Mouse (Mus musculus): ENCODE data around the gene Zfp629. TPM values are rescaled to one million over a fixed set of nuclear protein-coding genes. Genes with fewer than 3 reads are reported as not detected.
"Not testable (repeated sequence)": the region's sequence is repeated elsewhere in the genome, so short reads cannot be mapped to it uniquely, and the experiment has no call there.

Gene Zfp629
- polyA plus RNA-seq, 1 experiment, result 44.4 TPM

- TF ChIP-seq CTCF (IDR thresholded peaks at IDR 0.05; ENCODE audit: borderline replicate concordance, extremely low read depth, insufficient read depth, insufficient read length) (no peak), POLR2A (IDR thresholded peaks at IDR 0.05; ENCODE audit: borderline replicate concordance, extremely low read depth, insufficient read depth, insufficient read length, poor library complexity, severe bottlenecking) (no peak)
- no peak for DNase-seq (ENCODE audit: low read depth)
These were observed 30.8 kb upstream of the Zfp629 start for GRCm38 (mm10) chr7:127646363-127646762.

- no peak for DNase-seq (ENCODE audit: low read depth)
- TF ChIP-seq POLR2A (IDR thresholded peaks at IDR 0.05; ENCODE audit: borderline replicate concordance, extremely low read depth, insufficient read depth, insufficient read length, poor library complexity, severe bottlenecking) (no peak), CTCF (IDR thresholded peaks at IDR 0.05; ENCODE audit: borderline replicate concordance, extremely low read depth, insufficient read depth, insufficient read length) (no peak)
These were observed 26.7 kb upstream of the Zfp629 start for GRCm38 (mm10) chr7:127642254-127642653.

- DNase-seq (ENCODE audit: low read depth), result no peak
- TF ChIP-seq POLR2A (IDR thresholded peaks at IDR 0.05; ENCODE audit: borderline replicate concordance, extremely low read depth, insufficient read depth, insufficient read length, poor library complexity, severe bottlenecking) (no peak), CTCF (IDR thresholded peaks at IDR 0.05; ENCODE audit: borderline replicate concordance, extremely low read depth, insufficient read depth, insufficient read length) (no peak)
These were observed 25.7 kb upstream of the Zfp629 start for GRCm38 (mm10) chr7:127641260-127641659.

- TF ChIP-seq CTCF (IDR thresholded peaks at IDR 0.05; ENCODE audit: borderline replicate concordance, extremely low read depth, insufficient read depth, insufficient read length) (no peak), POLR2A (IDR thresholded peaks at IDR 0.05; ENCODE audit: borderline replicate concordance, extremely low read depth, insufficient read depth, insufficient read length, poor library complexity, severe bottlenecking) (peak; percentile 17; the same call in 1 of the 2 replicates)
- DNase-seq (ENCODE audit: low read depth), result peak; percentile 93
These were observed 21.4 kb upstream of the Zfp629 start for GRCm38 (mm10) chr7:127636963-127637362.

DNA sequence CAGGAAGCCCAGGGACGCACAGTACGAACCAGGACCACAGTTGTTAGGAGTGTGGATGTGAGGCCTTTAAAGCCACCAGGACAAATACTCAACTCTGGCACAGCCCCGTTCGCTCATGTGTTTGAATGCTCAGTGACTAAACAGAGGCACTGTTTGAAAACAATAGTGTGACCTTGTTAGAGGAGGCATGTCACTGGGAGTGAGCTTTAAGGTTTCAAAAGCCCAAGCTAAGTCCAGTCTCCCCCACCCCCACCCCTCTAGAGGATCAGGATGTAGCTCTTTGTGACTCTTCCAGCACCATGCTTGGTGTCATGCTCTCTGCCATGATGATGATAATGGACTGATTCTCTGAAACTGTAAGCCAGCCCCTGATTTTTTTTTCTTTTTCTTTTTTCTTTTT is 15.8 kb upstream of the Zfp629 start:
- DNase-seq (ENCODE audit: low read depth), result no peak
- TF ChIP-seq CTCF (IDR thresholded peaks at IDR 0.05; ENCODE audit: borderline replicate concordance, extremely low read depth, insufficient read depth, insufficient read length) (no peak), POLR2A (IDR thresholded peaks at IDR 0.05; ENCODE audit: borderline replicate concordance, extremely low read depth, insufficient read depth, insufficient read length, poor library complexity, severe bottlenecking) (no peak)

- TF ChIP-seq POLR2A (IDR thresholded peaks at IDR 0.05; ENCODE audit: borderline replicate concordance, extremely low read depth, insufficient read depth, insufficient read length, poor library complexity, severe bottlenecking) (no peak), CTCF (IDR thresholded peaks at IDR 0.05; ENCODE audit: borderline replicate concordance, extremely low read depth, insufficient read depth, insufficient read length) (no peak)
- DNase-seq (ENCODE audit: low read depth), result no peak
These were observed 13.0 kb upstream of the Zfp629 start for GRCm38 (mm10) chr7:127628646-127629045.

DNA sequence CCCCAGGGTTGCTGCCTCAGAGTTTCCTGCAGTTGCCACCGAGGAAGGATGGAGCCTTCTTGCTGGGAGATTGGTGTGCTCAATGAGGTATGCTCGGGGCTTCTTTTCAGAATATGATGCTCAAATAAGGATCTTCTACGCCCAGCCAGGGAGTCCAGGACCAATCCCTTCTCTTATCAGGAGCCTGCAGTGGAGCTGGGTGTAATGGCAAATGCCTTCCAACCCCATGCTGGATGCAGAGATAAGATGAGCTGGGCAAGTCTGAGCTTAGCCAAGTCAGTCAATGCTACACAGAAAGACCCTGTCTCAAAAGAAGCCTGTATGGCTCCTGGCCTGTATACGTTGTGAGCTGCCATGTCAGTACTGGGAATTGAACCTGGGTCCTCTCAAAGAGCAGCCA is 10.9 kb upstream of the Zfp629 start:
- no peak for DNase-seq (ENCODE audit: low read depth)

GRCm38 (mm10) chr7:127626039-127626438 is 10.4 kb upstream of the Zfp629 start:
- TF ChIP-seq POLR2A (IDR thresholded peaks at IDR 0.05; ENCODE audit: borderline replicate concordance, extremely low read depth, insufficient read depth, insufficient read length, poor library complexity, severe bottlenecking) (no peak), CTCF (IDR thresholded peaks at IDR 0.05; ENCODE audit: borderline replicate concordance, extremely low read depth, insufficient read depth, insufficient read length) (no peak)

More for the DNA sequence above, 10.9 kb upstream of the Zfp629 start:
- TF ChIP-seq POLR2A (IDR thresholded peaks at IDR 0.05; ENCODE audit: borderline replicate concordance, extremely low read depth, insufficient read depth, insufficient read length, poor library complexity, severe bottlenecking) (no peak), CTCF (IDR thresholded peaks at IDR 0.05; ENCODE audit: borderline replicate concordance, extremely low read depth, insufficient read depth, insufficient read length) (no peak)

GRCm38 (mm10) chr7:127618402-127618801 is 2.8 kb upstream of the Zfp629 start:
- not testable (repeated sequence) for DNase-seq (ENCODE audit: low read depth)

More at GRCm38 (mm10) chr7:127626039-127626438, 10.4 kb upstream of the Zfp629 start:
- no peak for DNase-seq (ENCODE audit: low read depth)

DNA sequence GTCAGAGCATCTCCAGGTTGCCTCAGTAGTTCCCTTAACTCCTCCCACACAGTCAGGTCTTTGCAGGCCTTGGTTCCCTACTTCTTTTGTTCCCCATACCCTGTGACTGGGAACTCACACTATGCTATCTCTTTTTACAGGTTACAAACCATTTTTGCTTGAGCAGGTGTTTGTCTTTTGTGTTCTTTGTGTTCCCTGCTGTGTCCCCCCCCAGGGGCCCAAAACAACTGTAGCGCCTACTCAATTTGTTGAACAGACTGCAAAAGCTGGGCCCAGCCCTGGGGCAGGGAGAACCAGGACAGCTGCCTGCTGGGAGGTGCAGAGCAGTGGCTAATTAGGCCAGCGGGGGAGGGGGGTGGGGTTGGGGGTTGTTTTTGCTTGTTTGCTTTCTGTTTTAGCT is 2.4 kb upstream of the Zfp629 start:
- peak; percentile 42 for DNase-seq (ENCODE audit: low read depth)
- TF ChIP-seq CTCF (IDR thresholded peaks at IDR 0.05; ENCODE audit: borderline replicate concordance, extremely low read depth, insufficient read depth, insufficient read length) (no peak), POLR2A (IDR thresholded peaks at IDR 0.05; ENCODE audit: borderline replicate concordance, extremely low read depth, insufficient read depth, insufficient read length, poor library complexity, severe bottlenecking) (no peak)

DNA sequence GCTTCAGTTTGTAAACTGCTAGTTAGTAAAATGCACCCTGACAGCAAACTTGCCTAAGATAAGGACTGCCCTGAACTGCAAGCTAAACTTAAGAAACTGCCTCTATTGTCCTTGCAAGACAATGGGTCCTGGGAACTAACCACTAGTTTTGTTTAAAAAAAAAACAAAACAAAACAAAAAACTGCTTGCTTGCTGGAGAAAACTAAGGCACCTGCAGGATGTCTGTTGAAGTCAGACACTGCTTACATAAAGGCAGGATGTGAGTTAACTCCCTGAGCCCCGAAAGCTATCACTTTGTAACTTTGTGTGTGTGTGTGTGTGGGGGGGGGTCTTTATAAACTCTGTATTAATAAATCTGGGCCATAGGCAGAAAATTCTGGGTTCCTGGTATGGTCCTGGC is 1.3 kb upstream of the Zfp629 start:
- no peak for TF ChIP-seq POLR2A (IDR thresholded peaks at IDR 0.05; ENCODE audit: borderline replicate concordance, extremely low read depth, insufficient read depth, insufficient read length, poor library complexity, severe bottlenecking)
- TF ChIP-seq CTCF (IDR thresholded peaks at IDR 0.05; ENCODE audit: borderline replicate concordance, extremely low read depth, insufficient read depth, insufficient read length), result no peak
- no peak for DNase-seq (ENCODE audit: low read depth)

DNA sequence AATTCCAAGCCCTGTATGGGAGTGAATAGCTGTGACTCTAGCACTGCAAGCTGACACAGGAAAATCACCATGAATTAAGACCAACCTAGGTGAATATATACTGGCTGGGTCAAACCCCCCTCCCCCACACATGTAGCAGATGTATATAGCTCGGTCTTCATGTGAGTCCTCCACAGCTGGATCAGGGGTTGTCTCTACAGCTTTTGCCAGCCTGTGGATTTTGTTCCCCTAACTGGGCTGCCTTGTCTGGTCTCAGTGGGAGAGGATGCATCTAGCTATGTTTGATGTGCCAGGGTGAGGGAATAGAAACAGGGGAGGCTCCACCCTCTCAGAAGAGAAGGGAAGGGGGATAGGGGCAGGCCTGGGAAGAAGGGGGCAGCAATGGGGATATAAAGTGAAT is 739 bp upstream of the Zfp629 start:
- DNase-seq (ENCODE audit: low read depth), result no peak
- TF ChIP-seq POLR2A (IDR thresholded peaks at IDR 0.05; ENCODE audit: borderline replicate concordance, extremely low read depth, insufficient read depth, insufficient read length, poor library complexity, severe bottlenecking) (no peak), CTCF (IDR thresholded peaks at IDR 0.05; ENCODE audit: borderline replicate concordance, extremely low read depth, insufficient read depth, insufficient read length) (no peak)

GRCm38 (mm10) chr7:127614511-127614890 is 1.1 kb downstream of the Zfp629 start:
- DNase-seq (ENCODE audit: low read depth), result peak; percentile 32
- no peak for TF ChIP-seq CTCF (IDR thresholded peaks at IDR 0.05; ENCODE audit: borderline replicate concordance, extremely low read depth, insufficient read depth, insufficient read length)
- TF ChIP-seq POLR2A (IDR thresholded peaks at IDR 0.05; ENCODE audit: borderline replicate concordance, extremely low read depth, insufficient read depth, insufficient read length, poor library complexity, severe bottlenecking), result no peak
